Comparison of ENCODE assay signal across 9 mouse cellular contexts in the genomic region with DNA sequence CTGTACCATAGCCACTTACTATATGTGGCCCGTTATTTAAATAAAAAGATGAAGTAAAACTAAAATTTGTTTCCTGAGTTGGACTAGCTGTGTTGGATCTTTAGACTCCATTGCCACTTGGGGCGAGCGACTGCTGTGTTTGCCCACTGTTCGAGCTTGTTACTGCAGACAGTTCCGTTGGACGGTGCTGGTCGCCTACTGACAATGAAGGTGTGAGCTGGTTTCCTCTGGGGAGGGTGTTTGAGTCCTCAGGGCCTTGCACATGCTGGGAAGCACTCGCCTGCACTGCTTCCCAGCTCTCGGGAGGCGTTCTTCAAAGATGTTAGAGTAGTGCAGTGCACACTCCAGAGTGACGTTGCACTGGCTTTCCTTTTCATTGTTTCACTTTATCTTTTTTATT. TPM values are rescaled to one million over a fixed set of nuclear protein-coding genes. Genes with fewer than 3 reads are reported as not detected.
DNase-seq lines count a peak whose midpoint lies in the region; ATAC-seq lines count a peak whose summit lies in the region.
"Had no signal": no experiment of that assay in that cellular context is flagged by ENCODE, and none has a peak within 500 bp of the region (broad histone marks: within the 10 kb centered on the region; RNA-seq: fewer than 3 reads in every experiment).

No protein-coding gene starts in this region.

- no peaks in the 10 kb centered on the region for H3K36me3 ChIP-seq in midbrain, embryonic 16.5 days (ENCODE audit: control insufficient read depth, insufficient read depth, low read length)

- peak; percentile 38 for ATAC-seq in frontal cortex, adult (ENCODE audit: low TSS enrichment)
- ATAC-seq in midbrain, embryonic 16.5 days: no peak
- ATAC-seq: Patski had no signal

- H3K4me2 ChIP-seq in midbrain, embryonic 16.5 days (ENCODE audit: low read length): peak overlapping the region; percentile 37

- 0 out of 2 replicates have a peak overlapping the region, but pooled peaks have one; percentile 26 for H3K9ac ChIP-seq in midbrain, embryonic 16.5 days (ENCODE audit: low read depth, low read length)

- H3K27ac ChIP-seq in midbrain, embryonic 16.5 days (ENCODE audit: low read length): no peak overlapping the region

- H3K9me3 ChIP-seq in midbrain, embryonic 16.5 days (replicated peaks; ENCODE audit: control insufficient read depth, low read length, poor library complexity, severe bottlenecking): no peaks in the 10 kb centered on the region

- WGBS in midbrain, embryonic 16.5 days: 59% methylated on average over 11 of the region's 11 CpGs

- no peak for DNase-seq in frontal cortex, postnatal 14 days (ENCODE audit: low spot score in 2 of 2)
- peak; percentile 35 for DNase-seq in thymus, postnatal 14 days
- DNase-seq in thymus, postnatal 10 days (ENCODE audit: low spot score in 2 of 2): no peak
- DNase-seq in kidney, postnatal 14 days: peak; percentile 21
- DNase-seq in cerebellum, adult 9-10 months: no peak
- DNase-seq in cerebellum, postnatal 4 days (ENCODE audit: low spot score in 2 of 2): no peak

- no peaks in the 10 kb centered on the region for H3K27me3 ChIP-seq in midbrain, embryonic 16.5 days (ENCODE audit: control insufficient read depth, insufficient read depth, low read depth, low read length)
- H3K27me3 ChIP-seq: Patski had no signal

- peaks cover 34% of the 10 kb centered on the region for H3K4me1 ChIP-seq in midbrain, embryonic 16.5 days (ENCODE audit: control insufficient read depth, insufficient read depth, low read length)

- H3K4me3 ChIP-seq in midbrain, embryonic 16.5 days (ENCODE audit: low read depth, low read length): no peak overlapping the region

RNA-seq across cellular contexts. Expression of a gene that starts 3.7 kb away (rescaled TPM):
- polyA plus RNA-seq in midbrain, embryonic 16.5 days (2015; fragmentation: Nextera tagmentation; extraction: Ambion mirVana): 434 and 444 TPM in 2 replicates

RNA-seq across cellular contexts. Expression of a gene that starts 38.7 kb away (rescaled TPM):
- polyA plus RNA-seq in midbrain, embryonic 16.5 days (2015; fragmentation: Nextera tagmentation; extraction: Ambion mirVana): 0.20 and 0.34 TPM in 2 replicates

RNA-seq across cellular contexts. Expression of a gene that starts 44.9 kb away (rescaled TPM):
- 205 and 212 TPM in 2 replicates for polyA plus RNA-seq in midbrain, embryonic 16.5 days (2015; fragmentation: Nextera tagmentation; extraction: Ambion mirVana)

RNA-seq across cellular contexts. Expression of a gene that starts 45.1 kb away (rescaled TPM):
- polyA plus RNA-seq in midbrain, embryonic 16.5 days (2015; fragmentation: Nextera tagmentation; extraction: Ambion mirVana): 117 and 125 TPM in 2 replicates

RNA-seq across cellular contexts. Expression of a gene that starts 45.2 kb away (rescaled TPM):
- not detected in 2 replicates for polyA plus RNA-seq in midbrain, embryonic 16.5 days (2015; fragmentation: Nextera tagmentation; extraction: Ambion mirVana)
- polyA plus RNA-seq: Patski had no signal

Comparison
In these comparisons a context has a peak if more than half of its experiments do, and no peak if none do; other contexts are left out.
1. DNase-seq: peak in thymus, postnatal 14 days (single experiment) and kidney, postnatal 14 days (single experiment); none in frontal cortex, postnatal 14 days (0 of 2), thymus, postnatal 10 days (0 of 2), cerebellum, adult 9-10 months (single experiment) and cerebellum, postnatal 4 days (0 of 2).